Mouse (Mus musculus) liver, postnatal 0 days (tissue): Measurements from ENCODE around the gene Osbpl9.

ENCODE experiments used
- CTCF ChIP-seq: sonication (generic); IDR thresholded peaks from 2 replicates; pipeline ENCODE4 v1.5.1; 2016; ENCODE audit warnings: antibody characterized with exemption, low read depth
- EP300 ChIP-seq: IDR thresholded peaks from 2 replicates; pipeline ENCODE4 v1.6.1; 2016; ENCODE audit warnings: antibody characterized with exemption, low read depth, mild to moderate bottlenecking

- TF ChIP-seq CTCF: no peak
- no peak for TF ChIP-seq EP300
Observed at GRCm38 (mm10) chr4:109222001-109222400, 19.9 kb upstream of the Osbpl9 start.
